Mouse (Mus musculus) megakaryocyte, embryonic 14.5 days (primary cell): ENCODE measurements around the gene Hk2. TPM values are rescaled to one million over a fixed set of nuclear protein-coding genes. Genes with fewer than 3 reads are reported as not detected.

ENCODE experiments used
- H3K27me3 ChIP-seq: replicated peaks from 2 replicates; pipeline ENCODE3; 2012; ENCODE audit warnings: inconsistent platforms
- H3K36me3 ChIP-seq: replicated peaks from 2 replicates; pipeline ENCODE3; 2012; ENCODE audit warnings: low read length, inconsistent platforms, mixed read lengths
- H3K4me1 ChIP-seq: 2 replicates; pipeline ENCODE4 v1.6.1; 2012; ENCODE audit warnings: inconsistent platforms
- H3K4me3 ChIP-seq: replicated peaks from 2 replicates; pipeline ENCODE3; 2012; ENCODE audit warnings: moderate library complexity, mild to moderate bottlenecking, inconsistent platforms
- H3K9me3 ChIP-seq: 2 replicates; pipeline ENCODE4 v1.6.1; 2012; ENCODE audit warnings: inconsistent platforms
- FLI1 ChIP-seq: IDR thresholded peaks from 2 replicates; pipeline ENCODE4 v1.6.1; 2012; ENCODE audit warnings: low read length, inconsistent platforms, mixed read lengths
- GATA1 ChIP-seq: IDR thresholded peaks from 3 replicates; pipeline ENCODE4 v1.6.1; 2012; ENCODE audit warnings: mixed read lengths, low read length, inconsistent platforms, borderline replicate concordance
- polyA plus RNA-seq: library from polyadenylated mRNA; stranded (reverse); fragments of >175 nt; gene quantifications from 2 replicates; pipeline ENCODE4 v1.2.3, GENCODE M21; 2012; ENCODE audit warnings: low replicate concordance; ENCODE audit not compliant: insufficient read depth

The Hk2 gene
- polyA plus RNA-seq, 1 experiment: 8.6 TPM

DNA sequence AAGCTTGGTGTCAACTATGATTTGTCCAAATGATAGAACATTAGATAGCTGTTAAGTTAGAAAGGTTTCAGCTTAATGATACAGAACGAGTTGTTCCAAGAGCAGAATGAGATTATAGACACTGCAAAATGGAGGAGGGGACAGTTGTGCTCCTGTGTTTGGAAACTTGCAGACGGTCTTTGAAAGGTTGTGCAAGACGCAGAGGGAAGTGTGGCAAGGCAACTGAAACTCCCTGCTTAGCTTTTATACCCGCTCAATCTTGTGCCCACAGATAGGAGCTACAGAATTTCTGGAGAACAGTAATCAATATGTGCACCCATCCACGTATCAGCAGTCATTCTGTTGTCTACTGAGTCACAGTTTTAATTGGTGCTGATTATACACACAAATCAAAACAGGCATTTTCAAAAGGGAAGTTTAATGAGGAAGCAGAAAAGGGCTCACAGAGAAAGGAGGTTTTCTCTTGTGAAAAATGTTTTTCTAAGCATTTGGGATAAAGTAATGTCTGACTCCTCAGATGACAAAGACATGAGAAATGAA is 23.1 kb upstream of the Hk2 start:
- TF ChIP-seq GATA1 (no peak), FLI1 (no peak)
- H3K36me3 ChIP-seq: no peaks in the 10 kb centered on the region
- H3K27me3 ChIP-seq: peaks cover 20% of the 10 kb centered on the region
- no peak overlapping the region for H3K4me3 ChIP-seq
- H3K9me3 ChIP-seq: peaks cover 7% of the 10 kb centered on the region
- H3K4me1 ChIP-seq: no peaks in the 10 kb centered on the region; the same call in 1 of the 2 replicates

- H3K36me3 ChIP-seq: no peaks in the 10 kb centered on the region
- no peak for TF ChIP-seq FLI1
- TF ChIP-seq GATA1: no peak
- H3K9me3 ChIP-seq: peaks cover 13% of the 10 kb centered on the region
These were observed 16.6 kb upstream of the Hk2 start for GRCm38 (mm10) chr6:82790864-82791263.

GRCm38 (mm10) chr6:82783906-82784305 is 9.7 kb upstream of the Hk2 start:
- peaks cover 27% of the 10 kb centered on the region for H3K27me3 ChIP-seq
- peaks cover 4% of the 10 kb centered on the region for H3K9me3 ChIP-seq
- H3K4me3 ChIP-seq: no peak overlapping the region
- no peaks in the 10 kb centered on the region for H3K36me3 ChIP-seq
- peaks cover 15% of the 10 kb centered on the region for H3K4me1 ChIP-seq
- TF ChIP-seq FLI1 (no peak), GATA1 (no peak)

More at GRCm38 (mm10) chr6:82790864-82791263, 16.6 kb upstream of the Hk2 start:
- H3K4me3 ChIP-seq: no peak overlapping the region
- peaks cover 11% of the 10 kb centered on the region for H3K27me3 ChIP-seq
- no peaks in the 10 kb centered on the region for H3K4me1 ChIP-seq

DNA sequence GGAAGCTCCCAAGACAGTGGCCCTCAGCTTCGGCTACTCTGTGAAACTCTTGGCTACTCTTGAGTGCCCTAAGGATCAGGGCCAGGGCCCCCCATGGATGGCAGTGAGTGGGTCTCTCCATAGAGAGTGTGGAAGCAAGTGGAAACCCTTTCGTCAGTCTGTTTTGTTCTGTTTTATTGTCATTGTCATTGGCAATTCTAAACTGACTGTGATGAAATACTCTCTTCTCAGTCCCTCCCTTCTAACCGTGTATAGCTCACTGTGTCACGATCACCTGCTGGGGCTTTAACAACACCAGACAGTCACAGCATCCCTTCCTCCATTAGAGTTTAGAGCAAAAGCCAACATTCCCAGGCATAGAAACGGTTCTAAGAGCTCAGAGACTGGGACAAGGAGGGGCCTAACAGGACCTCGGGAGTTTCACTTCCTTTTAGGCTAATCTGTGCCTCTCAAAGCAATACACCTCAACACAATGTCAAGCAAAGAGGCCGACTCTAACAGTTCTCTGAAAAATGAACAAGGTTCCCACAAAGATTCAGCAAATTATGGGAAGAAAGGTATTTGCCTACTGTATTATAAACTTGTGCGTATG is 6.6 kb upstream of the Hk2 start:
- no peak overlapping the region for H3K4me3 ChIP-seq
- peaks cover 8% of the 10 kb centered on the region for H3K9me3 ChIP-seq
- TF ChIP-seq GATA1 (no peak), FLI1 (no peak)
- peaks cover 21% of the 10 kb centered on the region for H3K4me1 ChIP-seq
- no peaks in the 10 kb centered on the region for H3K36me3 ChIP-seq
- H3K27me3 ChIP-seq: peaks cover 24% of the 10 kb centered on the region

- H3K36me3 ChIP-seq: no peaks in the 10 kb centered on the region
- H3K27me3 ChIP-seq: peaks cover 24% of the 10 kb centered on the region
- peak overlapping the region; percentile 48 for H3K4me3 ChIP-seq
- H3K4me1 ChIP-seq: peaks cover 27% of the 10 kb centered on the region
- H3K9me3 ChIP-seq: peaks cover 8% of the 10 kb centered on the region
- TF ChIP-seq GATA1: no peak
- TF ChIP-seq FLI1: no peak
These were observed 6.1 kb upstream of the Hk2 start for GRCm38 (mm10) chr6:82780369-82780768.

DNA sequence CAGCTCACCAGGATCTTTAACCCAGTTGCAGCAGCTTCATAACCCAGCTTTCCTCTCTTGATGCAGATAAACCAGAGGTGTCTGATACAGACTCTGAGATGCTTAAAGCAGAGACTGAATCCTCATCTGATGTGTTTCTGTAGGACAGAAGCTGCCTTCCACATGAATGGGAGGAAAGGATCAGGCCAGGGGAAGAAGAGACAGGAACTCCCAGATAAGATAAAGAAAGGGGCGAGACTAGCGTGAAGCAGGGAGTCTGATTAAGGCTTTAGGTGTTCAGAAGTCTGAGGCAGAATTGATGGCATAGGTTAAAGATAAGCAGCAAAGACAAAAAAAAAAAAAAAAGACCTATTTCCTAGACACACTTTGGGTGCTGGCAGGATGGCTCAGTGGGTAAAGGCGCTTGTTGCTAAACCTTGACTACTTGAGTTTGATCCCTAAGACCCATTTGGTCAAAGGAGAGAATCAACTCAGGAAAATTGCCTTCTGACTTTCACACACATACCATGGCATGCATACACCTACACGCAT is 2.9 kb upstream of the Hk2 start:
- peaks cover 55% of the 10 kb centered on the region for H3K4me1 ChIP-seq
- TF ChIP-seq GATA1 (no peak), FLI1 (no peak)

GRCm38 (mm10) chr6:82775386-82775785 is 1.1 kb upstream of the Hk2 start:
- no peak for TF ChIP-seq GATA1
- TF ChIP-seq FLI1: no peak
- peaks cover 66% of the 10 kb centered on the region for H3K4me1 ChIP-seq
- H3K9me3 ChIP-seq: peaks cover 8% of the 10 kb centered on the region
- H3K4me3 ChIP-seq: no peak overlapping the region
- H3K27me3 ChIP-seq: peaks cover 17% of the 10 kb centered on the region
- H3K36me3 ChIP-seq: peaks cover 8% of the 10 kb centered on the region

More for the DNA sequence above, 2.9 kb upstream of the Hk2 start:
- no peaks in the 10 kb centered on the region for H3K36me3 ChIP-seq
- H3K4me3 ChIP-seq: no peak overlapping the region
- H3K27me3 ChIP-seq: peaks cover 17% of the 10 kb centered on the region
- H3K9me3 ChIP-seq: peaks cover 8% of the 10 kb centered on the region

GRCm38 (mm10) chr6:82773261-82774131 is 758 bp downstream of the Hk2 start:
- Histone ChIP-seq H3K4me1 (peaks cover 78% of the 10 kb centered on the region), H3K9me3 (no peaks in the 10 kb centered on the region), H3K36me3 (peaks cover 22% of the 10 kb centered on the region), H3K27me3 (peaks cover 15% of the 10 kb centered on the region), H3K4me3 (peak overlapping the region; percentile 91)
- TF ChIP-seq GATA1 (no peak), FLI1 (no peak)

- H3K27me3 ChIP-seq: peaks cover 13% of the 10 kb centered on the region
- peaks cover 31% of the 10 kb centered on the region for H3K36me3 ChIP-seq
- H3K4me3 ChIP-seq: peak overlapping the region; percentile 91
- H3K9me3 ChIP-seq: no peaks in the 10 kb centered on the region
- H3K4me1 ChIP-seq: peaks cover 87% of the 10 kb centered on the region
- no peak for TF ChIP-seq FLI1
- no peak for TF ChIP-seq GATA1
These were observed 1.7 kb downstream of the Hk2 start for GRCm38 (mm10) chr6:82772451-82773101.

- H3K9me3 ChIP-seq: no peaks in the 10 kb centered on the region
- peaks cover 31% of the 10 kb centered on the region for H3K36me3 ChIP-seq
- peaks cover 13% of the 10 kb centered on the region for H3K27me3 ChIP-seq
- H3K4me1 ChIP-seq: peaks cover 88% of the 10 kb centered on the region
- no peak for TF ChIP-seq GATA1
- TF ChIP-seq FLI1: no peak
- peak overlapping the region; percentile 91 for H3K4me3 ChIP-seq
These were observed 2.3 kb downstream of the Hk2 start for GRCm38 (mm10) chr6:82771981-82772409.
